Mouse (Mus musculus) heart, adult 2 months (tissue): ENCODE measurements around the gene Lmo3. TPM values are rescaled to one million over a fixed set of nuclear protein-coding genes. Genes with fewer than 3 reads are reported as not detected.
A peak's percentile ranks its signal among the peaks of the same experiment; 100 is the strongest.

Source experiments
- DNase-seq, 2 experiments: peaks; one replicate each; pipeline ENCODE4 v3.0.0; 2021
- H3K27ac ChIP-seq: fragments of 200-600 bp; 2 replicates; pipeline ENCODE4 v1.8.1; 2022
- H3K27me3 ChIP-seq: fragments of 200-500 bp; 2 replicates; pipeline ENCODE4 v1.6.1; 2012; ENCODE audit warnings: mild to moderate bottlenecking, low read length, inconsistent platforms, mixed read lengths; ENCODE audit not compliant: control insufficient read depth, insufficient read depth
- H3K36me3 ChIP-seq: fragments of 200-500 bp; 2 replicates; pipeline ENCODE4 v1.6.1; 2012; ENCODE audit warnings: low read length, inconsistent platforms; ENCODE audit not compliant: control insufficient read depth, insufficient read depth
- H3K4me1 ChIP-seq: fragments of 200-500 bp; 2 replicates; pipeline ENCODE4 v1.6.1; 2011; ENCODE audit warnings: low read length; ENCODE audit not compliant: control insufficient read depth, insufficient read depth
- H3K4me3 ChIP-seq: fragments of 200-600 bp; 2 replicates; pipeline ENCODE4 v1.8.1; 2022
- H3K79me2 ChIP-seq: fragments of 200-500 bp; replicated peaks from 2 replicates; pipeline ENCODE4 v1.6.1; 2012; ENCODE audit warnings: mild to moderate bottlenecking, inconsistent platforms, low read length, moderate library complexity, mixed read lengths; ENCODE audit not compliant: control insufficient read depth, insufficient read depth
- H3K9ac ChIP-seq: fragments of 200-500 bp; 2 replicates; pipeline ENCODE4 v1.6.1; 2012; ENCODE audit warnings: low read depth, mild to moderate bottlenecking, control low read depth, inconsistent platforms, low read length, mixed read lengths
- CTCF ChIP-seq: fragments of 200-600 bp; IDR thresholded peaks from 2 replicates; pipeline ENCODE4 v1.8.1; 2022; ENCODE audit warnings: antibody characterized with exemption, mild to moderate bottlenecking, moderate library complexity
- EP300 ChIP-seq: fragments of 200-500 bp; IDR thresholded peaks from 2 replicates; pipeline ENCODE4 v1.6.1; 2011; ENCODE audit warnings: low read depth, low read length, control low read depth; ENCODE audit not compliant: insufficient read depth
- POLR2A ChIP-seq: fragments of 200-500 bp; IDR thresholded peaks from 2 replicates; pipeline ENCODE4 v1.6.1; 2011; ENCODE audit warnings: mild to moderate bottlenecking, low read depth, low read length, control low read depth; ENCODE audit not compliant: insufficient read depth
- WGBS: fragments of 180-500 bp; shearing (Covaris S2); methylation state at CpG from one replicate; pipeline ENCODE4 v1.1.7; 2018; 5-methylcytosine and 5-hydroxymethylcytosine counted together
- intact Hi-C: fragments of 180-260 bp; cut with DNase I; formaldehyde crosslinking; loops from one replicate; pipeline ENCODE4 v1.15.1; 2025
- polyA plus RNA-seq: library from polyadenylated mRNA; depleted of rRNA; stranded (reverse); fragments of >200 nt; gene quantifications from 2 replicates; pipeline ENCODE4 v1.2.3, GENCODE M21; 2012
- total RNA-seq, 2 experiments: library from RNA; stranded (reverse); gene quantifications; 2 replicates each; pipeline ENCODE4 v1.2.3; 2021

The Lmo3 gene
- total and polyA plus RNA-seq, 3 experiments = 0.06 TPM; not detected in 2

- Histone ChIP-seq H3K4me1 (no peaks in the 10 kb centered on the region), H3K36me3 (no peaks in the 10 kb centered on the region), H3K27me3 (no peaks in the 10 kb centered on the region), H3K9ac (no peak overlapping the region), H3K79me2 (no peaks in the 10 kb centered on the region), H3K27ac (no peak overlapping the region), H3K4me3 (no peak overlapping the region)
- no peak for DNase-seq
- TF ChIP-seq POLR2A = no peak
- TF ChIP-seq CTCF = no peak
- no peak for TF ChIP-seq EP300
- WGBS = 79% methylated on average over 1 of the region's 1 CpGs
- intact Hi-C loops = no loop called here
Measured at GRCm38 (mm10) chr6:138503946-138504345, 77.8 kb downstream of the Lmo3 start.

GRCm38 (mm10) chr6:138482834-138483233, 98.9 kb downstream of the Lmo3 start:
- Histone ChIP-seq H3K36me3 (no peaks in the 10 kb centered on the region), H3K79me2 (no peaks in the 10 kb centered on the region), H3K4me3 (no peak overlapping the region), H3K27me3 (no peaks in the 10 kb centered on the region), H3K27ac (no peak overlapping the region), H3K4me1 (no peaks in the 10 kb centered on the region), H3K9ac (no peak overlapping the region)
- 74% methylated on average over 3 of the region's 3 CpGs for WGBS
- TF ChIP-seq POLR2A (no peak), EP300 (no peak)
- intact Hi-C loops = no loop called here
- no peak for DNase-seq

- H3K27ac ChIP-seq = no peak overlapping the region
- intact Hi-C loops = loop anchor here (1.0 kb wide), 1 partner anchor 772 kb away; no protein-coding TSS in a partner anchor
- H3K79me2 ChIP-seq = no peaks in the 10 kb centered on the region
- no peak overlapping the region for H3K4me3 ChIP-seq
- no peaks in the 10 kb centered on the region for H3K27me3 ChIP-seq
- no peaks in the 10 kb centered on the region for H3K4me1 ChIP-seq
- TF ChIP-seq POLR2A (no peak), CTCF (peak; percentile 92), EP300 (no peak)
- H3K36me3 ChIP-seq = no peaks in the 10 kb centered on the region
- peak; percentile 28 to 55 for DNase-seq
- WGBS = 18% methylated on average over 5 of the region's 5 CpGs
- no peak overlapping the region for H3K9ac ChIP-seq
Measured at GRCm38 (mm10) chr6:138477611-138478010, 104.2 kb downstream of the Lmo3 start.

GRCm38 (mm10) chr6:138469204-138469603, 112.6 kb downstream of the Lmo3 start:
- Histone ChIP-seq H3K4me1 (no peaks in the 10 kb centered on the region), H3K27me3 (no peaks in the 10 kb centered on the region), H3K36me3 (no peaks in the 10 kb centered on the region), H3K4me3 (no peak overlapping the region), H3K27ac (no peak overlapping the region), H3K79me2 (no peaks in the 10 kb centered on the region), H3K9ac (no peak overlapping the region)
- DNase-seq = no peak
- 41% methylated on average over 4 of the region's 4 CpGs for WGBS
- intact Hi-C loops = no loop called here
- TF ChIP-seq CTCF (no peak), POLR2A (no peak), EP300 (no peak)

GRCm38 (mm10) chr6:138444515-138445048, 137.2 kb downstream of the Lmo3 start:
- Histone ChIP-seq H3K79me2 (no peaks in the 10 kb centered on the region), H3K27me3 (no peaks in the 10 kb centered on the region), H3K4me1 (no peaks in the 10 kb centered on the region), H3K27ac (no peak overlapping the region), H3K4me3 (no peak overlapping the region), H3K9ac (no peak overlapping the region), H3K36me3 (no peaks in the 10 kb centered on the region)
- 56% methylated on average over 3 of the region's 3 CpGs for WGBS
- intact Hi-C loops = no loop called here
- no peak for TF ChIP-seq CTCF
- TF ChIP-seq EP300 = no peak
- no peak for TF ChIP-seq POLR2A
- no peak for DNase-seq

GRCm38 (mm10) chr6:138437351-138437750, 144.4 kb downstream of the Lmo3 start:
- Histone ChIP-seq H3K36me3 (no peaks in the 10 kb centered on the region), H3K9ac (no peak overlapping the region), H3K79me2 (no peaks in the 10 kb centered on the region), H3K27ac (no peak overlapping the region), H3K4me1 (no peaks in the 10 kb centered on the region), H3K27me3 (no peaks in the 10 kb centered on the region), H3K4me3 (no peak overlapping the region)
- intact Hi-C loops = no loop called here
- no peak for TF ChIP-seq POLR2A
- WGBS = 58% methylated on average over 3 of the region's 3 CpGs
- DNase-seq = no peak
